Mouse (Mus musculus): Measurements from ENCODE around the gene Tns1.

GRCm38 (mm10) chr1:73972726-73973125 lies 151.5 kb downstream of the Tns1 start:
- TF ChIP-seq POLR2A (IDR thresholded peaks at IDR 0.05; ENCODE audit: insufficient read depth, low read length) (no peak), CTCF (IDR thresholded peaks at IDR 0.05; ENCODE audit: low read depth, low read length) (no peak)

Measured in ES-Bruce4 (cell line).